Mouse (Mus musculus): ENCODE results near the gene Fut1.

The Fut1 gene

DNA sequence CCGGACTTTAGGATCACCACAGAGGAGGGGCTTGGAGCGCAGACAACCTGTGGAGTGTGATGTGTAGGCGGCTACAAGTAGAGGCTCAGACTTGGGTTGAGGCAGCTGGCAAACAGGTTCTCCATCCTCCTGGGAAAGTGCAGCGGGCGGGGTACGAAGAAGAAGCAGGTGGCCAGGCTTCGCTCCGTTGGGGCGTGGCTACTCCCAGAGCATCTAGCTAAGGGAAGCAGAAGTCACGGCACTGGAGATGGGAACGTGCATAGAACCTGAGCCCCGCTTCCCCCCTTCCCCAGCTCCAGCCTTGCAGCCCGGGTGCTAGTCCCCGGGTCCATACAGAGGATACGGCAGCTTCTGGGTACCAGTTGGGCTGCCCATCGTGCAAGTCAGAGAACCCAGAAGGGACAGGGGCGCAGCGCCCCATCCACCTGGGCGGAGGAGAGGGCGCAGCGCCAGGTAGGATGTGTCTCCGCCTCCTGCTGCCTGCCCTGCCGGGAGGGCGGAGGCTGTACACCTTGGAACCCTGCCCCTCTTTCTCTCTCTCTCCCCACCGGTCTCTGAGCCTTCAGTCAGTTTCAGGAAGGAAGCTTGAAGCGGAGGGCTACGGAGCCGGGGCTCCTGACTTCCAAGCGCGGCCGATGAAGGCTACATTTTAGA, at the start of gene Fut1:
Gene Fut1, plus strand, starts transcription at position 248 of the 654 bp plus-strand sequence.
- DNase-seq (ENCODE audit: low read depth in 1 of 2, low spot score in 2 of 2), result no peak

DNA sequence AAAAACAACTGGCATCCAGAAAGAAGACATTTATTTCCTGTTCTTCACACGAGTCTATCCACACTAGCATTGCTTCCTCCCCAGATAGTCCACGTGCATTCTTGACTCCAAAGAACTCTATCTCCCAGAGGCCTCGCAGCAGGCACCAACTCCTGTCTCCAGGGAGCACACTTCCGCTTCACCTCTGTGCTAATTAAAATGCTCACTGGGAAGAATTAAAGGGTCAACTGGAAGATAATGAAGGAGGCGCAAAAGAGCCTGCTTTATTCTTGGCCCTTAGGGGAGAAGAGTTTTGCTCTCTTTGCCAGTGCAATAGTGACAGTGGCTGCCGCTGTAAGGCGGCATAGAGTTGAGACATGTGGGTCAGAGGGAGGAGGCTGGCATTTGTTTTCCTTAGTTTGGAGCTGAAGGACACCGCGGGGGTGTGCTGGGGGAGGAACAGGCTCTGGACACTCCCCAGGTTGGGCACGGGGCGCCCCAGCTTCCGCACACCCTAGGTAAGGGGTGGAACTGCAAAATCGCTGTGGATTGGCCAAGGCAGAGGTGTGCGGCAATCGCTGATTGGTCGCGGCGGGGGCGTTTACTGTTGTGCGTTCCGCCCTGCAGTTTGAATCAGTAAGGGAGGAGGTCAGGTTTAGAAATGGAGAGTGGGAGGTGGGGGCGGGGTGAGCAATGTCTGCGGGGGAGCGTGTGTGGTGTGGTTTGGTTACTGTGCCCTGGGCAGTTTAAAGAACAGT, 49.1 kb upstream of the Fut1 start:
- DNase-seq (ENCODE audit: low read depth in 1 of 2, low spot score in 2 of 2), result peak; percentile 39 to 51

DNA sequence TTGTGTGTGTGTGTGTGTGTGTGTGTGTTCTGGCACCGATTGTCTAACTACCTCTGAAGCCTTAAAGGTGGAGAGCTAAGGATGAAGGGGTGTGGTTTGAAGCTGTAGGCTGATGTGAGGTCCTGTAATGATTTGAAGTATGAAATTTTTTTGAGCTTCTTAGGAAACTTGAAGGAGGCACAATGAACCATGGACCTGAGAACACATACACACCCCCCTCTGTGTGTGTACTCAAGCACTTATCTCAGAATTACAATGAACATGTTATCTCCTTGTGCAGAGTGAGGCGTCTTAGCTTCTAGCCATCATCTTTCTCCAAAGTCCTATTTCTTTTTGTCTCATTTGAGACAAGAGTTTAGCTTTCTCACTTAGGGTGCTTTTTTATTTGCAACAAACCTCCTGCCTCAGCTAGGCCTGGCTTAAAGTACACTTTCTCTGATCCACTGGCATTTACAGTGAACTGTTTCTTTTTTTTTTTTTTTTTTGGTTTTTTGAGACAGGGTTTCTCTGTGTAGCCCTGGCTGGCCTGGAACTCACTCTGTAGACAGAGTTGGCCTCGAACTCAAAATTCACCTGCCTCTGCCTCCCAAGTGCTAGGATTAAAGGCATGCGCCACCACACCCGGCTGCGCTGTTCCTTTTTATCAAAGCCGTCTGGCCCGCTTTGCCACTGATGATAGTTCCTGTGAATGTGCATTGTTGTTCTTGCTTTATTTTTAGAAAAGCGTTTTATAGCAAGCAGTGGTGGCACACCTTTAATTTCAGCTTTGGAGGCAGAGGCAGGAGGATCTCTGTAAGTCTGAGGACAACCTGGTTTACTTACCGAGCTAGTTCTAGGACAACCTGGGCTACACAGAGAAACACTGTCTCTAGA, 48.3 kb upstream of the Fut1 start:
- DNase-seq (ENCODE audit: low read depth in 1 of 2, low spot score in 2 of 2), result no peak

GRCm38 (mm10) chr7:45570103-45570741, 46.9 kb upstream of the Fut1 start, which contains the start of gene Bcat2:
TSS of gene Bcat2 (plus strand) at chr7:45570153.
- no peak for DNase-seq (ENCODE audit: low read depth in 1 of 2, low spot score in 2 of 2)

DNA sequence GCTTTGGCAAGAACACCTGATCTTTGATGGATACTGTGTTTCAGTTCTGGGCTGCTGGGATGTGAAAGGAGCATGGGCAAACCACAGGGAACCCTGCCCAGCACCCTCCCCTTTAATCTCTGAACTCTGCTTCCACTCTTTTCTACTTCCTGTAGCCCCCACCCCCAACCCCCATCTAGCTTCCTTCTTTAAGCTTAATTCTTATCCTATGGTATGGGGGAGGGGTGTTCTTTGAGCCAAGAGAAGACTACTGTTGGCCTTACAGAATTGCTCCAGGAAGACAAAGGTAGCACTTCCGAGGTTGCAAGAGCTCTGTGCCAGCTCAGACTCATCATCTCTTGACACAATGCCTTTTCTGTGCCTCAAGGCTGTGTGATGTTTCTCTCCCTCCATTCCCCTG, 45.1 kb upstream of the Fut1 start:
- DNase-seq (ENCODE audit: low read depth in 1 of 2, low spot score in 2 of 2), result no peak

- no peak for DNase-seq (ENCODE audit: low read depth in 1 of 2, low spot score in 2 of 2)
These were observed 43.1 kb upstream of the Fut1 start for GRCm38 (mm10) chr7:45573954-45574353.

GRCm38 (mm10) chr7:45574472-45575379, 42.4 kb upstream of the Fut1 start:
- DNase-seq (ENCODE audit: low read depth in 1 of 2, low spot score in 2 of 2), result no peak

DNA sequence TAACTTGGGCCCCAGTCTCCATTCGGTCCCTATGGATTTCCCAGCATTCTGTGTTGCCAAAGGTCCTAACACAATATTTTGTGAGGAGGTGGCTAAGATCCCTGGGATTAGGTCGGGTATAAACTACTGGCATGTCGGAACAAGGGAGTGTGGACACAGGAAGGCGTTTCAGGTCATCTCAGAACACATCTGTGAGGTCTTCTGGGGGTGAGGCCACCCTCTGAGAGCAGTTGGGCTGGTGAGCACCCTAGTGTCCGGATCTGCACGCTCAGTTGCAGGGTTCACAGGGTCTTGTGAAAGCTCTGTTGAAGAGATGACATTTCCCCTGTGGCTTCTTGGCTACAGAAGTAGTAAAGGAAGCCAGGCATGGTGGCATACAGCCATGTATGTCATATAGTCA, 31.2 kb upstream of the Fut1 start:
- no peak for DNase-seq (ENCODE audit: low read depth in 1 of 2, low spot score in 2 of 2)

DNA sequence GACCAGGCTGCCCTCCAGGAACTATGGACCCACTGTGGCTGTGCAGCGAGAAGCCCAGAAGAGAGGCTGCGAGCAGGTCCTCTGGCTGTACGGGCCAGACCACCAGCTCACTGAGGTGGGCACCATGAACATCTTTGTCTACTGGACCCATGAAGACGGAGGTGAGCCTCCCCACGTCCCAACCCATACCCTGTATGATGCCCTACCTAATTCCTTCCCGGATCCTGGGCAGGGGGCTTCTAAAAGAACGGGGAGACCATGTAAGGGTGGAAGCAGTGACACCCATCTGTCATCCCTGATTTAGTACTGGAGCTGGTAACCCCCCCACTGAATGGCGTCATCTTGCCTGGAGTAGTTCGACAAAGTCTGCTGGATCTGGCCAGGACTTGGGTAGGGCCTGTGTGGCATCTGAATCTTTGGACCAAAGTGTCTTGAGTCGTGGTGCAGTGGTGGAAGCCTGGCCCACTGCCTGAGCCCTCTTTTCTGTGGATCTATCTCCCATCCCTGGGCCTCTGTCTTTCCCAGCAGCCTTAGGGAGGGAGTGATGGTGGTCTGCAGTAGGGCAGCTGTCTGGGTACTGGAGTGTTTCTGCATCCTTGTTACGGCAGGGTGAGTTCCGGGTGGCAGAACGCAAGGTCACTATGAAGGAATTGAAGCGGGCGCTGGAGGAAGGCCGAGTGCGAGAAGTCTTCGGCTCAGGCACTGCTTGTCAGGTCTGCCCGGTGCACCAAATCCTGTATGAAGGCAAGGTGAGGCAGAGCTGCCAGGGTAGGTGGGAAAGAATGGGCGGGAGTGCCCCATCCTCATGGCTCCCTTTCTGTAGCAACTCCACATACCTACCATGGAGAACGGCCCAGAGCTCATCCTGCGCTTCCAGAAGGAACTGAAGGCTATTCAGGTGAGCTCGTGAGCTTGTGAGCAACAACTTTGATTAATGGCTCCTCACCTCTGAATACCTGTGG, 29.2 kb upstream of the Fut1 start:
- no peak for DNase-seq (ENCODE audit: low read depth in 1 of 2, low spot score in 2 of 2)

GRCm38 (mm10) chr7:45589173-45589572, 27.9 kb upstream of the Fut1 start:
- peak; percentile 70 to 82 for DNase-seq (ENCODE audit: low read depth in 1 of 2, low spot score in 2 of 2)

- no peak for DNase-seq (ENCODE audit: low read depth in 1 of 2, low spot score in 2 of 2)
These were observed 27.2 kb upstream of the Fut1 start for GRCm38 (mm10) chr7:45589898-45590297.

DNA sequence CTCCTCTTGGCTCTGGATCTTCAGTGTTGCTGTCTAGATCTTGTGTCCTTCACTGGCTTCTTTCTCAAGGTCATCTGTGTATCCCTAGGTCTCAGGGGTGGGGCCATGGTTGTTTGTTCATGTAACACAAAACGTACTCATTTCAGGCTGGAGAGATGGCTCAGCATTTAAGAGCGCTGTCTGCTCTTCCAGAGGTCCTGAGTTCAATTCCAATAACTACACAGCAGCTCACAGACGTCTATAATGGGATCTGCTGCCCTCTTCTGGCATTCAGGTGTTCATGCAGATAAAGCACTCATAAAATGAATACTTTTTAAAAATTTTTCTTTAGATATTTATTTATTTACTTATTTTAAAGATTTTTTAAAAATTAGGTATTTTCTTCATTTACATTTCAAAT, 26.2 kb upstream of the Fut1 start:
- DNase-seq (ENCODE audit: low read depth in 1 of 2, low spot score in 2 of 2), result no peak

DNA sequence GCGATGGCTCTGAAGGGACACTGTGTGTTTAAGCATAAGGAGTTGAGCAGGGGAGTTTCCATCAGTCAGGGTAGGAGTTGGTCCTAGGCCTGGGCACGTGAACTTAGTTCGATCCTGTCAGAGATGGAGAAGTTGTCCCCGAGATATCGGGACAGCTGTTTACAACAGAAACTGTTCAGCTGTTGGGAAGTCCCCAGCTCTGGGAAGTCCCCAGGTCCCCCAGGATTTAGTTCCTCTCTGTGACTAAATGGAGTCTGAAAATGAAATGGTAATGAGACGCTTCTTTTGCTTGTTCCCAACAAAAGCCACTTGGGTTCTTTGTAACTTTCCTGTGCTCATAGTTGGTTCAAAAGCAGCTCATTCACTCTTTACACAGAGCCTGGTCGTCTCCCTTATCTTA, 25.2 kb upstream of the Fut1 start:
- peak in 1 of 2 experiments; percentile 70 for DNase-seq (ENCODE audit: low read depth in 1 of 2, low spot score in 2 of 2)

- peak; percentile 33 to 63 for DNase-seq (ENCODE audit: low read depth in 1 of 2, low spot score in 2 of 2)
These were observed 23.8 kb upstream of the Fut1 start for GRCm38 (mm10) chr7:45593118-45593815.

DNA sequence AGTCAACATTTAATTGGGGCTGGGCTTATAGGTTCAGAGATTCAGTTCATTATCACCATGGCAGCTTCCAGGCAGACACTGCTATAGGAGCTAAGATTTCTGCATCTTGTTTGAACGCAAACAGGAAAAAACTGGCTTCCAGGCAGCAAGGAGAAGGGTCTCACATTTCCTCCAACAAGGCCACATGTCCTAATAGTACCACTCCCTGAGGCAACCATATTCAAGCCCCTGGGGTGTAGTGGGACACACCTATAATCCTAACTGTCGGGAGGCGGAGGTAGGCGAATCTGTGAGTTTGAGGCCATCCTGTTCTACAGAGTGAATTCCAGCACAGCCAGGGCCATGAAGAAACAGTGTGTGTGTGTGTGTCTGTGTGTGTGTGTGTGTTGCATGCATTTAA, 21.9 kb upstream of the Fut1 start:
- no peak for DNase-seq (ENCODE audit: low read depth in 1 of 2, low spot score in 2 of 2)

- DNase-seq (ENCODE audit: low read depth in 1 of 2, low spot score in 2 of 2), result no peak
These were observed 21.0 kb upstream of the Fut1 start for GRCm38 (mm10) chr7:45596107-45596506.

GRCm38 (mm10) chr7:45597013-45597412, 20.1 kb upstream of the Fut1 start:
- no peak for DNase-seq (ENCODE audit: low read depth in 1 of 2, low spot score in 2 of 2)

DNA sequence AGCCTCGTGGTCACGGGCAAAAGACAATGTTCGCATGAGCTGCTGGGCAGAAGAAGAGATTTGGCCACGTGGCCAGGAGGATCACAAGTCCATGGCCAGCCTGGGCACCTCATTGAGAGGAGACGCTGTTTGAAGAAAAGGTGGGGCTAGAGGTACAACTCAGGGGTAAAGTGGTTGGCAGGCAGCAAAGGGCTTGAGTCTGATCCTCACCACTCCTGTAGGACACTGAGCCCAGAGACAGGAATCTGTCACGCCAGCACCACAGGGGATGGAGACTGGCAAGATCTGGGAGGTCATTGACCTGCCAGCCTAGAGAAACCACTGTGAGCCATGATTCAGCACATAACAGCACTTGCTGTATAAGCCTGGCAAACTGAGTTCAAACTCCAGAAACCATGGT, 19.6 kb upstream of the Fut1 start:
- DNase-seq (ENCODE audit: low read depth in 1 of 2, low spot score in 2 of 2), result no peak

All from monocyte, adult 2 months (primary cell).